Mouse (Mus musculus) frontal cortex, adult 2 months (tissue): ENCODE measurements at regions not wholly inside any gene's neighbourhood (a gene's known extent, or its start where the extent isn't known, plus 50 kb on each side); places are given as distances from the start of the nearest gene placed in this dataset.

ENCODE experiments used
- DNase-seq, 2 experiments: peaks; one replicate each; pipeline ENCODE4 v3.0.0; 2022; ENCODE audit warnings: low spot score in 1 of 2; ENCODE audit errors: extremely low spot score in 1 of 2

- no peak for DNase-seq
Observed at GRCm38 (mm10) chr6:100176914-100177560, 110.2 kb downstream of the Rybp start.

GRCm38 (mm10) chr6:100170711-100171348, 116.5 kb downstream of the Rybp start:
- DNase-seq: peak; percentile 63 to 89

GRCm38 (mm10) chr6:100167321-100167720, 120.0 kb downstream of the Rybp start:
- DNase-seq: no peak

GRCm38 (mm10) chr6:100165746-100166145, 121.5 kb downstream of the Rybp start:
- DNase-seq: no peak

- no peak for DNase-seq
Observed at GRCm38 (mm10) chr6:100164162-100164561, 123.1 kb downstream of the Rybp start.

- DNase-seq: no peak
Observed at GRCm38 (mm10) chr6:100163814-100164130, 123.5 kb downstream of the Rybp start.

- peak; percentile 55 to 71 for DNase-seq
Observed at GRCm38 (mm10) chr6:100162961-100163813, 124.1 kb downstream of the Rybp start.

GRCm38 (mm10) chr6:100160670-100161069, 126.6 kb downstream of the Rybp start:
- DNase-seq: no peak

- DNase-seq: no peak
Observed at GRCm38 (mm10) chr6:100159817-100160216, 127.5 kb downstream of the Rybp start.

- no peak for DNase-seq
Observed at GRCm38 (mm10) chr6:100159246-100159645, 128.0 kb downstream of the Rybp start.

GRCm38 (mm10) chr6:100157288-100157687, 130.0 kb downstream of the Rybp start:
- DNase-seq: peak in 1 of 2 experiments; percentile 27

- no peak for DNase-seq
Observed at GRCm38 (mm10) chr6:100156163-100156562, 131.1 kb downstream of the Rybp start.

- no peak for DNase-seq
Observed at GRCm38 (mm10) chr6:100155676-100156075, 131.6 kb downstream of the Rybp start.

- DNase-seq: no peak
Observed at GRCm38 (mm10) chr6:100151447-100151846, 135.8 kb downstream of the Rybp start.

- no peak for DNase-seq
Observed at GRCm38 (mm10) chr6:100150703-100151208, 136.5 kb downstream of the Rybp start.

- no peak for DNase-seq
Observed at GRCm38 (mm10) chr6:100149458-100149852, 137.8 kb downstream of the Rybp start.

- no peak for DNase-seq
Observed at GRCm38 (mm10) chr6:100148751-100149457, 138.4 kb downstream of the Rybp start.

GRCm38 (mm10) chr6:100146360-100146935, 140.8 kb downstream of the Rybp start:
- DNase-seq: peak in 1 of 2 experiments; percentile 59

GRCm38 (mm10) chr6:100145869-100146268, 141.4 kb downstream of the Rybp start:
- no peak for DNase-seq

GRCm38 (mm10) chr6:100144544-100145287, 142.6 kb downstream of the Rybp start:
- DNase-seq: no peak
